Mouse (Mus musculus) liver, embryonic 14.5 days (tissue): ENCODE measurements around the gene Fam118b. TPM values are rescaled to one million over a fixed set of nuclear protein-coding genes. Genes with fewer than 3 reads are reported as not detected.
A peak's percentile ranks its signal among the peaks of the same experiment; 100 is the strongest.

ENCODE experiments used
- ATAC-seq: fragments of 200-750 bp; cut with Nextera tagmentation; 2 replicates; pipeline ENCODE4 v1.8.0; 2017; ENCODE audit warnings: moderate number of reproducible peaks, mild to moderate bottlenecking, moderate library complexity; ENCODE audit not compliant: insufficient read depth
- DNase-seq, 3 experiments: peaks; one replicate each; pipeline ENCODE4 v3.0.0-alpha.2; 2012 to 2013; ENCODE audit warnings: low read depth in 3 of 3, low spot score in 3 of 3
- H3K27ac ChIP-seq: fragments of 300-500 bp; sonication (generic); 2 replicates; pipeline ENCODE4 v1.5.1; 2014; ENCODE audit warnings: moderate library complexity, mild to moderate bottlenecking, control low read depth, inconsistent platforms
- H3K27me3 ChIP-seq: fragments of 300-500 bp; sonication (generic); 2 replicates; pipeline ENCODE4 v1.6.1; 2014; ENCODE audit warnings: mild to moderate bottlenecking, low read length, moderate library complexity; ENCODE audit not compliant: control insufficient read depth, insufficient read depth
- H3K36me3 ChIP-seq: fragments of 300-500 bp; sonication (generic); replicated peaks from 2 replicates; pipeline ENCODE4 v1.6.1; 2014; ENCODE audit warnings: low read depth; ENCODE audit not compliant: control insufficient read depth, insufficient read depth
- H3K4me1 ChIP-seq, 2 experiments: fragments of 200-500 bp in 1 of 2; fragments of 300-500 bp in 1 of 2; sonication (generic) in 1 of 2; replicated peaks; 2 replicates each; pipeline ENCODE4 v1.6.1; 2012 to 2014; ENCODE audit warnings: antibody characterized with exemption in 1 of 2, inconsistent platforms in 1 of 2, low read length in 1 of 2; ENCODE audit not compliant: control insufficient read depth in 2 of 2, insufficient read depth in 2 of 2
- H3K4me2 ChIP-seq: fragments of 300-500 bp; sonication (generic); 2 replicates; pipeline ENCODE4 v1.6.1; 2014; ENCODE audit warnings: low read depth, mild to moderate bottlenecking, control low read depth, moderate library complexity
- H3K4me3 ChIP-seq, 2 experiments: fragments of 200-500 bp in 1 of 2; fragments of 300-500 bp in 1 of 2; sonication (generic) in 1 of 2; 2 replicates each; pipeline ENCODE4 v1.5.1; 2012 to 2014; ENCODE audit warnings: low read depth in 2 of 2, low read length in 2 of 2, mild to moderate bottlenecking in 2 of 2, control low read depth in 1 of 2, inconsistent platforms in 1 of 2, moderate library complexity in 1 of 2; ENCODE audit not compliant: insufficient read depth in 1 of 2
- H3K9ac ChIP-seq: fragments of 300-500 bp; sonication (generic); replicated peaks from 2 replicates; pipeline ENCODE4 v1.6.1; 2014; ENCODE audit warnings: mild to moderate bottlenecking, control low read depth, moderate library complexity
- H3K9me3 ChIP-seq: fragments of 300-500 bp; sonication (generic); 2 replicates; pipeline ENCODE4 v1.6.1; 2016; ENCODE audit warnings: low read length, mixed read lengths; ENCODE audit not compliant: control insufficient read depth
- CTCF ChIP-seq: IDR thresholded peaks from 2 replicates; pipeline ENCODE4 v1.5.1; 2016; ENCODE audit warnings: antibody characterized with exemption, low read depth, control low read depth
- EP300 ChIP-seq: IDR thresholded peaks from 2 replicates; pipeline ENCODE4 v1.6.1; 2016; ENCODE audit warnings: antibody characterized with exemption, low read depth
- WGBS: fragments of 180-500 bp; shearing (Covaris S2); extraction: QIAGEN DNeasy Blood & Tissue Kit; methylation state at CpG from one replicate; pipeline ENCODE4 v1.1.7; 2014; ENCODE audit not compliant: insufficient replicate concordance; 5-methylcytosine and 5-hydroxymethylcytosine counted together
- polyA plus RNA-seq, 2 experiments: library from polyadenylated mRNA; depleted of rRNA in 1 of 2; stranded (reverse) in 1 of 2; unstranded in 1 of 2; fragments of >200 nt; fragmentation: Nextera tagmentation in 1 of 2; extraction: Ambion mirVana in 1 of 2; gene quantifications; 2 replicates each; pipeline versions ENCODE4 v1.2.1 to v1.2.3; 2012 to 2014

Fam118b gene
- polyA plus RNA-seq, 2 experiments, result 7.4 to 13.8 TPM

GRCm38 (mm10) chr9:35204421-35204820 is 63.2 kb downstream of the Fam118b start:
- TF ChIP-seq CTCF, result no peak
- TF ChIP-seq EP300, result no peak
- H3K27ac ChIP-seq, result no peak overlapping the region
- no peaks in the 10 kb centered on the region for H3K9me3 ChIP-seq
- WGBS, result 81% methylated on average over 2 of the region's 2 CpGs
- DNase-seq (no peak), ATAC-seq (no peak)
- no peak overlapping the region for H3K4me2 ChIP-seq
- peaks cover 8 to 19% of the 10 kb centered on the region in 2 experiments; a peak in 3 of 4 replicates for H3K4me1 ChIP-seq
- peaks cover 18% of the 10 kb centered on the region for H3K36me3 ChIP-seq
- H3K4me3 ChIP-seq, result no peak overlapping the region
- H3K27me3 ChIP-seq, result no peaks in the 10 kb centered on the region
- H3K9ac ChIP-seq, result no peak overlapping the region

DNA sequence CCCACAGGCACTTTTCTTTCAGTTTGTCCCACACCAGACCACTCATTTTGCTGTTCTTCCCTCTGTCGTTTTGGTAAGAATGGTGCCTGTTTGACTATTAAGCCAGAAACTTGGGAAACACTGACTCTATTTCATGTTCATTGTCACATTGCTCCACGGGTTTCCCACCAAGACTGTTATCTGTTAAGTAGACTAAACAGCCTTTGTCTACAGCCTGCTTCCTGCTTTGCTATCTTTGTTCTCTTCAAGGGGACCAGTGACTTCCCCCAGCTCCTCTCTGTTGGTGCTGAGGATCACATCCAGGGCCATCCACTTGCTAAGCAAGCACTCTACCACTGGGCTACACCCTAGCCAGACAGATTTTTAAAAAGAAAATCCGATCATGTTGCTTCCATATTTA is 64.1 kb downstream of the Fam118b start:
- no peak overlapping the region for H3K9ac ChIP-seq
- TF ChIP-seq CTCF, result no peak
- no peak for TF ChIP-seq EP300
- H3K4me1 ChIP-seq, result peaks cover 8 to 21% of the 10 kb centered on the region in 2 experiments; a peak in 3 of 4 replicates
- no peak for ATAC-seq
- peaks cover 18% of the 10 kb centered on the region for H3K36me3 ChIP-seq
- no peak overlapping the region for H3K4me2 ChIP-seq
- WGBS, result 20% methylated on average over 3 of the region's 3 CpGs
- DNase-seq, result no peak
- no peak overlapping the region for H3K27ac ChIP-seq
- no peaks in the 10 kb centered on the region for H3K27me3 ChIP-seq
- H3K9me3 ChIP-seq, result no peaks in the 10 kb centered on the region
- H3K4me3 ChIP-seq, result no peak overlapping the region

DNA sequence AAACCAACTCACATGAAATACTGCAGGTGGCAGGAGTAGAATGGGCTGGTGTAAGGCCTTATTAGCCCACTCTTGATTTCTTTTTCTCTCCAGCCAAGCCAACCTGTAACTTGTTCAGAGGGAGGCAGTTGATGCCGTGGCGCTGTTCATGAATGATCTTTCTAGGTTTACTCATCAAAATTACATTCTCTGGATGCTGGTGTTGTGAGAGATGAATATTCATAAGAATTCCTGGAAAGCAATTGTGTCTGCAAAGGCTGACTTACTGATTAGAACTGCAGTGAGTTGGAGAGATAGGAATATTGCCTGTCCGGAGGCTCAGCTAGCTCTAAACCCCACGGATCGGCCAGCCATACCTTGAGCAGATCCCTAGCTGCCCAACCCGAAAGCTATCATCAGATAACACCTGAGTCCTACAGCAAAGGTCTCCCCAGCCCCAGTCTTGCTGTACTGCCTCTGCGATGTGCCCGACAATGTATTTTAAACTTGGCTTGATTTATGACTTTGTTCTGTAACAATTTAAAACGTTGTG is 67.0 kb downstream of the Fam118b start:
- peaks cover 8 to 21% of the 10 kb centered on the region in 2 experiments; a peak in 3 of 4 replicates for H3K4me1 ChIP-seq
- H3K4me2 ChIP-seq, result peak overlapping the region; percentile 85
- no peaks in the 10 kb centered on the region for H3K9me3 ChIP-seq
- H3K36me3 ChIP-seq, result peaks cover 3% of the 10 kb centered on the region; the same call in 1 of the 2 replicates
- peak overlapping the region; percentile 63 to 85 for H3K4me3 ChIP-seq
- ATAC-seq (peak; percentile 64), DNase-seq (peak; percentile 42 to 68 (median 47))
- peak overlapping the region; percentile 74 for H3K9ac ChIP-seq
- TF ChIP-seq CTCF, result no peak
- peak; percentile 43; the same call in 1 of the 2 replicates for TF ChIP-seq EP300
- H3K27me3 ChIP-seq, result no peaks in the 10 kb centered on the region
- 14% methylated on average over 9 of the region's 9 CpGs for WGBS
- peak overlapping the region; percentile 70 for H3K27ac ChIP-seq

- Histone ChIP-seq H3K4me2 (peak within 1 kb of the TSS; percentile 85), H3K9me3 (no peaks in the 10 kb centered on the region), H3K27ac (peak within 1 kb of the TSS; percentile 70), H3K36me3 (no peaks in the 10 kb centered on the region), H3K9ac (peak within 1 kb of the TSS; percentile 74), H3K27me3 (no peaks in the 10 kb centered on the region), H3K4me1 (peaks cover 8 to 21% of the 10 kb centered on the region in 2 experiments; a peak in 3 of 4 replicates), H3K4me3 (peak within 1 kb of the TSS; percentile 63 to 85)
- under 1% methylated on average over 44 of the region's 44 CpGs for WGBS
- ATAC-seq, result peak; percentile 89
- peak; percentile 65 to 76 (median 66) for DNase-seq
- TF ChIP-seq CTCF (peak; percentile 94), EP300 (no peak)
Observed at GRCm38 (mm10) chr9:35199772-35200471, 67.7 kb downstream of the Fam118b start, which contains the start of the genes Srpr and Tirap. Srpr (plus strand) TSS chr9:35200175. Tirap (minus strand) TSS chr9:35200291.
